Mouse (Mus musculus): Measurements from ENCODE around the gene Tldc1. TPM values are rescaled to one million over a fixed set of nuclear protein-coding genes. Genes with fewer than 3 reads are reported as not detected.

Gene Tldc1
- total RNA-seq (2023): 1 to 10 TPM; 2.6 to 7.0 TPM

GRCm38 (mm10) chr8:119778263-119778662, at the start of gene Tldc1:
TSS of gene Tldc1 (minus strand) at chr8:119778416.

Other genes starting within 250 kb of the Tldc1 start
- gene Mbtps1, start 219.7 kb downstream of the Tldc1 start, total RNA-seq (2023): 10 to 100 TPM; 40.0 to 48.7 TPM
- gene Hsdl1, start 203.2 kb downstream of the Tldc1 start, total RNA-seq (2023): 10 to 100 TPM; 38.6 to 39.6 TPM
- under 1 TPM in 1 of 2 experiments, not detected in 1; 0.24 TPM for gene Dnaaf1, start 203.2 kb downstream of the Tldc1 start, total RNA-seq (2023)
- gene Taf1c, start 173.2 kb downstream of the Tldc1 start, total RNA-seq (2023): 1 to 10 TPM; 7.2 to 8.2 TPM
- not detected for gene Adad2, start 165.7 kb downstream of the Tldc1 start, total RNA-seq (2023)
- not detected for gene Kcng4, start 142.7 kb downstream of the Tldc1 start, total RNA-seq (2023)
- gene Wfdc1, start 112.1 kb downstream of the Tldc1 start, total RNA-seq (2023): not detected
- gene Atp2c2, start 78.4 kb downstream of the Tldc1 start, total RNA-seq (2023): under 1 TPM; 0.20 to 0.26 TPM
- gene Cotl1, start 62.1 kb upstream of the Tldc1 start, total RNA-seq (2023): 1,000 to 10,000 TPM in 1 of 2 experiments, 100 to 1,000 TPM in 1; 943 to 1,046 TPM
- gene Klhl36, start 83.8 kb upstream of the Tldc1 start, total RNA-seq (2023): 10 to 100 TPM; 15.0 to 16.8 TPM
- 10 to 100 TPM; 25.6 to 27.3 TPM for gene Usp10, start 131.9 kb upstream of the Tldc1 start, total RNA-seq (2023)
- 10 to 100 TPM in 1 of 2 experiments, 1 to 10 TPM in 1; 8.0 to 10.5 TPM for gene Gm20388, start 132.4 kb upstream of the Tldc1 start, total RNA-seq (2023)
- gene Crispld2, start 214.0 kb upstream of the Tldc1 start, total RNA-seq (2023): 100 to 1,000 TPM in 1 of 2 experiments, 10 to 100 TPM in 1; 83.4 to 107 TPM